Mouse (Mus musculus) kidney, postnatal 14 days (tissue): ENCODE results near the gene Gm43064.
"Not testable (repeated sequence)": the region's sequence is repeated elsewhere in the genome, so short reads cannot be mapped to it uniquely, and the experiment has no call there.

Experiments used
- DNase-seq: peaks from one replicate; pipeline ENCODE4 v3.0.0; 2022; ENCODE audit warnings: mixed read lengths

Gm43064 gene

DNA sequence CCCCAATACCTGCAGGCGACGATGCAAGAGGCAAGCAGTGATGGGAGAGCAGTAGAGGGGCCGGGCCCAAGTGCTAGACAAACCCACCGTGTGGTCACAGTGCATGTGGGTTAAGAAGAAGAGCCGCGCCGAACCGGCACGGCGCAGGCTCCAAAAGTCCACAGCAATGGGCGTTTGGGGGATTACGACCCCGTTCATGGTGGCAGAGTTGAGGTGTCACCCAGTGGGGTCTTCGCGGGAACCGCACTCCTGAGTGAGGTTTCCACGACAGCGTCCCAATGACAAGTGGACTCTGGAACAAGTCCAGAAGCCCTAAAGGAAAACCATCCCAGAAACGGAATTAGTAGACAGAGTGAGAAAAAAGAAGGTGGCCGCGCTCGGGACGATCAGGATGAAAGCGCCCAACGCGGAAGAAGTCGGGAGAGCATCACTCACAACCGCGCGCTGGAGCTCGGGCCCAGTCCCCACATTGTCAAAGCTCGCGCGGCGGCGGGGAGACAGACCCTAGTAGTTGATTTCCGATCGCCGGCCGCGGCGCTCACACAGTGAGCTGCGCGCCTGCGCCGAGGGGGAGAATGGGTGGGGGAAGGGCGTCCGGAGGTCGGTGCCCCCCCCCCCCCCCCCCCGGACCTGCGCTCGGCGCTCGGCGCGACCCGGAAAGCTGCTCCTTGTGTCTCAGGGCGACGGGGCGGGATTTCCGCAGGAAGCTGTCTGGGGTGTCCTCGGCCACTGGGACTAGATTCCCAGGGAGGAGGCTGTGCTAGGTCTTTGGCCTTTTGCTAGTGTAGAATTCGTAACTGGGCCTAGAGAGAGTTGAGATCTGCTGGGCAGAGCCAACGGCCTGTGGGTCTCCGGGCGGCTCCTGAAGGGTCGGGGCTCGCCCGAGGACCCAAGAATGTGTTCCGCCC is at the start of gene Gm43064, which contains the start of the genes Dclre1b and Ap4b1:
Gene Gm43064 (plus strand): TSS at position 683 of the 908 bp plus-strand sequence.
Gene Dclre1b (minus strand): TSS at position 554 of the 908 bp plus-strand sequence.
Gene Ap4b1 (plus strand): TSS at position 630 of the 908 bp plus-strand sequence.
- DNase-seq, result peak; percentile 95

GRCm38 (mm10) chr3:103766789-103767188 is 42.6 kb upstream of the Gm43064 start:
- DNase-seq, result no peak

DNA sequence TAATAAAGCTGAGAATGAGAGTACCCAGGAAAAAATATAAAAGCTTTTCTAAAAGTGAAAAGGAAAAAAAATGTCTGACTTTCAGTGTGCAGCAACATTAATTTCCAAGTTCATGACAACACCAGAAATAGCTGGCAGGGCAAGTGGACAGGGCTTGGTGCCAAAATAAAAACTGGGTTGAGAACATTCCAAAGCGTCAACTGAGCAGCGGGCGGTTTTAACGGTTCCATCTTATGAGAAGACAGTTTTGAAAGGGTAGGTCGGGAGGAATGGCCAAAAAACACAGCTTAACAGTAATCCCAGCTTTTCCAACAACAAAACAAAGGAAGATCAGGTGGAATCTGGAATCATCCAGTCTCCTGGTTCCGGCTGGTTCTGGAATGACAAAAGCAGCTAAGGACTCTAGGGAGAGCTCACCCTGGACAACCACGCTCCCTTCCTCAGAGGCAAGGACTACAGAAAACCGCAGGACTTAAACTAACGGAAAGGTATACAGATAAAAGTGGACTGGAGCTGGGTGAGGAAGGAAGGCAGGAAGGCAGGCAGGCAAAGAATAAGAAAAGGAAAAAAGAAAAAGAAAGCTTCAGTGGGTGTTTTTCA is 37.7 kb upstream of the Gm43064 start:
- peak; percentile 90 for DNase-seq

DNA sequence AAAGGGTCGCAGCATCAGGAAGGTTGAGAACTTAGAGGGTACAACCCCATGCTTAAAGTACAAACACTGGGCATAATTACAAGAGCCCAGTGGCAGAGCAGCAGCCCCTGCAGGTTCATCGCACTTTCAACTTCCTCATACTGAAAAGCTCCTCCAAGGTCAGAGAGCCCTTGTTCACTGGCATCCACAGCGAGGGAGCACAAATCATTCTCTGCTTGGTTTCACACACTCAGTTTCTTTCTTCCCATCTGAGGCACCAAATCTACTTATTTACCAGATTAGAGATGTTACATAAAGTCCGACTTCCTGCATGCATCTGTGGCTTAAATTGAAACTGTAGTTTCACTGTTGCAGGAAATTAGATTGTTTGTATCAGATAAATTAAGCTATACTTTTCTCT is 36.5 kb upstream of the Gm43064 start:
- DNase-seq, result peak; percentile 58

DNA sequence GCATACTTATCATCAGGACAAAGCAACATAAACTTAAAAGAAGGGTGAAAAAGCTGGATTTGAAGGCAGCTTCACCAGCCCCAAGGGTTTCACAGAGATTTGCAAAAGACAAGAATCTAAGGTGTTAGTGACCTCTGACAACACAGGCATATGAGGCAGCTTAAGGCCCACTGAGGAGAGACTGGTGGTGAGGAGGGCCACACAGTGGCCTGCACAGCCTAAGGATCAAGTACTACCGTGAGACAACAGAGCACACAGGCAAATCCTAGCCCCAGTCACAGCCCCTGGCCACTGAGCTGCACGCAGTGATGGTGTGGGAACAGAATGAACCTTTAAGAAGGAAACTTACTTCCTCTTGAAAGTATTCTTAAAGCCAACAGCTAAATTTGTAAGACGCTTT is 35.9 kb upstream of the Gm43064 start:
- no peak for DNase-seq

- no peak for DNase-seq
These were observed 35.4 kb upstream of the Gm43064 start for GRCm38 (mm10) chr3:103774009-103774408.

DNA sequence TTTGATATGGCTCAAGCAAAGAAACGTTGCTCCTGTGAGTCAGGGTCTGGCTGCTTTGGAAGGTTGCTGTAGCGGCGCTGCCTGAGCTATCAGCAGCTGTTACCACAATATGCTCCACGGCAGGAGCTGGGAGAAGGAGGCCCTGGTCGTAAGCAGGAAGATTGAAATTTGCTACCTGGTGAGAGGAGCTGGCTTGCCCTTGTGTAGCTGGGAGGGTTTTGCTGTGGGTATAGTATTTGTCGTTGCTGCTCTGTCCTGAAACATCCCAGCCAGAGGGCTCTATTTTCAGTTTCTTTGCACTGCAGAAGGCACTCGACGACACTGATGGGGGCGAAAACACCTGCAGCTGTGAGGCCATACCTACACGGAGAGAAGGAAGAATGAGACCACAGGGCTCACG is 31.4 kb upstream of the Gm43064 start:
- no peak for DNase-seq

GRCm38 (mm10) chr3:103778660-103779059 is 30.7 kb upstream of the Gm43064 start:
- DNase-seq, result no peak

DNA sequence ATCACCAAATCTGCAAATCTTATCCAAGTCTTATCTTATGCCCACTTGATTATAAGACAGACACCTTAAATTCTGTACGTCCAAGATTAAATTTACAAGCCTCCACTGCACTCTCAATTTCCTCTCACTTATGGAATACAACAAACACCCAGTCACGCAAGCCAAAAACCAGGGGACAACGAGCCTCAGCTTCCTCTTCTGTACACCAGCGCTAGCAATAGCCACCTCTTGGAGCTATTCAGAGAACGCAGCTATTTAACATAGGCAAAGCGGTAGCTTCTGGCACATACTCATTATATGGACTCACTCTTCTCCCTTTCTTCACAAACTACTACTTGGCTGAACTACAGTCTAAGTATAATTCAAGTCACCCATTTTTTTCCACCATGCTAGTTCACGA is 30.2 kb upstream of the Gm43064 start:
- DNase-seq, result no peak

GRCm38 (mm10) chr3:103780271-103780670 is 29.1 kb upstream of the Gm43064 start:
- no peak for DNase-seq

GRCm38 (mm10) chr3:103780777-103781176 is 28.6 kb upstream of the Gm43064 start:
- DNase-seq, result no peak

- no peak for DNase-seq
These were observed 26.3 kb upstream of the Gm43064 start for GRCm38 (mm10) chr3:103782844-103783609.

GRCm38 (mm10) chr3:103787225-103787624 is 22.1 kb upstream of the Gm43064 start:
- no peak for DNase-seq

GRCm38 (mm10) chr3:103789096-103789495 is 20.3 kb upstream of the Gm43064 start:
- DNase-seq, result no peak

GRCm38 (mm10) chr3:103789891-103790345 is 19.5 kb upstream of the Gm43064 start:
- DNase-seq, result peak; percentile 64

- DNase-seq, result no peak
These were observed 18.8 kb upstream of the Gm43064 start for GRCm38 (mm10) chr3:103790346-103791145.

- DNase-seq, result peak; percentile 96
These were observed 17.9 kb upstream of the Gm43064 start, which contains the start of gene Hipk1 for GRCm38 (mm10) chr3:103791230-103792110. TSS of gene Hipk1 (minus strand) at chr3:103791563.

GRCm38 (mm10) chr3:103792111-103792406 is 17.3 kb upstream of the Gm43064 start:
- DNase-seq, result not testable (repeated sequence)

DNA sequence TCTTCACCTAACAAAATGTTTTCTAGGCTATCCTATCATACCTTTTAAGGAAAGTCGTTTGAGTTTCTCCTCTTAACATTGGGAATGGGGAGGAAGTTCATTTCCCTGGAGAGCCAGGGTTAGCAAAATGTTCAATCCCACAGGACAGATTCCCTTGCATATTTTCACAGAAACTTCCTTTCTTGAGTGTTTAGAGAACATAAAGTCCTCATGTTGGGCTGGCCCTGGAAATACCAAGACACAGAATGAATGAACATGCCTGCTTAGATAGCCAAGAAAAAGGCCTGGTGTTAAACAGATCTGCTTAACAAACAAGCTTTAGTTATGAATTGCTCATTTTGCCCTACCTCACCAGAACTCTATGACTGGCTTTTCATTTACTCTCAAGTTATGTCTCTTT is 16.8 kb upstream of the Gm43064 start:
- peak; percentile 32 for DNase-seq

DNA sequence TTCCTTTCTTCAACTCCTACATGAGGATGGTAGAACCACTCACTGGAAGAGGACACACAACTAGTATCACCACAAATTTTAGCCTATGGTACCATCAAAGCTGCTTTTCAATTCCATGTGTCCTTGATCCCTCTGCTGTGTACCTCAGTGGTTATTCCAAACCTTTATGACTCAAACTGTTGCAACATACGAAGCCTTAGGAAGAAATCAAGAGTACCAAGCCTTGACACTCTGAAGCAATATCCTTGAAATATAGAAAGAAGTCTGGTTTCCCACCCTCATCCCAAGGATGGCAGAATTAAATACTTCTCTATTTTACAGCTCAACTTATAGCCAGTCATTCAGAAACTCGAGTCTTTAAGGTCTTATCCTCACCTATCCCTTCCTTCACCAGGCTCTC is 13.0 kb upstream of the Gm43064 start:
- DNase-seq, result no peak

DNA sequence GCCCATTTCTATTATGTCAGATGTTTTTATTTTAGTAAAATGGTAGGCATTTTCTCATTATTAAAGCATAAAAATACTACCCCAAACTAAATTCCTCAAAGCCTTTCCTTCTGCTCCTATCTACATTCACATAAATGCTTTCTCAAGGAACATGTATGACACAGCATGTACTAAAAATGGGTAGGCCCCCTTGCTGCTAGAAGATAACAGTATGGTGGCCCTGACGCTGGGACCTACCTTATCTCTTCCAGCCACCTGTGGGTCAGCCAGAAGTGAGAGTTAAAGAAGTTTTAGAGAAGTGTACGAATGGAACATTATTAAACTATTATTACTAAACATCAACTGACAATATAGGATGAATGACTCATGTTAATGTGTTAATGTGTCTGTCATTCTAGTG is 9.9 kb upstream of the Gm43064 start:
- DNase-seq, result no peak
